Mouse (Mus musculus) lung, adult 18-20 months (tissue): ENCODE results near the gene Ehbp1.

ENCODE experiments used
- DNase-seq, 2 experiments: peaks; one replicate each; pipeline ENCODE4 v3.0.0; 2022; ENCODE audit warnings: mixed read lengths in 2 of 2

The Ehbp1 gene

GRCm38 (mm10) chr11:22190576-22190975 is 151.5 kb downstream of the Ehbp1 start:
- DNase-seq = no peak

GRCm38 (mm10) chr11:22189970-22190369 is 152.1 kb downstream of the Ehbp1 start:
- DNase-seq = peak; percentile 12 to 65

GRCm38 (mm10) chr11:22181530-22182501 is 160.3 kb downstream of the Ehbp1 start:
- DNase-seq = no peak

GRCm38 (mm10) chr11:22180146-22180545 is 161.9 kb downstream of the Ehbp1 start:
- no peak for DNase-seq

- DNase-seq = no peak
Observed at GRCm38 (mm10) chr11:22178569-22178968, 163.5 kb downstream of the Ehbp1 start.

GRCm38 (mm10) chr11:22174311-22174710 is 167.8 kb downstream of the Ehbp1 start:
- no peak for DNase-seq

DNA sequence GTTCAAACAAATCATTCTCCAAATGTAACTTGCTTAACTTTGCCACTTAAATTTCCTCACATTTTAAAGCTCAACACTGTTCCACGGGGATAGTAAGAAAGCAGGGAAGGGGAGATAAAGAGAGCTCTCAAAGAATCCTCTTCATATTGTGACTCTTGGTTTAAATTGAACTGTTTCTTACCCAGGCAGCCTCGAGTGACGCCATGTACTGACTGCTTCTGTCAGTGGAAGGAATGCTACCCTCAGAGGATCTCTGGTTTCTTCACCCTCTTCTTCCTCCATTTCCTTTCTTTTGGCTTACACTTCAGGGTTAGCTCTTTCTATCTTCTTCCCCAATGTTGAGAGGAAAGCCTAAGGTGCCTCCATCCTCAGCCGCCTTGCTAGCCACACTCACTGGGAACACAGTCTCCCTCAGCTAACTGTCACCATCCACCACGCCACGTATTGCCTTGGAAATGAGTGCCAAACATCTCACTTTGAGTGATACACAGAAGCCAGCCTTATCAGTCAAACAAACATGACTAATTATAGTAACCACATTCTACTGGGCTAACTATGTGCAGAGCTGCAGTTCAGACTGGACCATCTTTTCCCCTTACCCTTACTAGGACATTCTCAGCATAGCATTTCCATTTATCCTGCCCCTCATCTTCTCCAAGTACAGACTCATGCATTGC is 171.0 kb downstream of the Ehbp1 start:
- DNase-seq = no peak

DNA sequence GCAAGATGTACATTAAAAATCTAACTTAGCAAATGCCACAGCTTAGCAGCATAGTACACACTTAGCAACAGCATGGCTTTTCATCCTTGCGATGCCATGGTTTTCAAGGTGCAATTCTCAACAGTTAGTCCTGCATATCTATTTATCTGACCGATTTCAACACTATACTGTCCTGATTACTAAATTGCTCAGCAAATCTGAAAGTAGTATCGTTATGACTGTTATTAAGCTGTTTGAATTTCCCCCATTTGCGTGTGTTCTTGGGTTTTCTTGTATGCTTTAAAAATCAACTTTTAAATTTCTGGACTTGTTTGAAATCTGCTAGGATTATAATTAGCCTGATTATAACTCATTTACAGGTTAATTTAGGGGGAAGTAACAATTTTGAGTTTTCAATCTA is 184.2 kb downstream of the Ehbp1 start:
- no peak for DNase-seq

GRCm38 (mm10) chr11:22156182-22156581 is 185.9 kb downstream of the Ehbp1 start:
- no peak for DNase-seq

- no peak for DNase-seq
Observed at GRCm38 (mm10) chr11:22155366-22156095, 186.6 kb downstream of the Ehbp1 start.

GRCm38 (mm10) chr11:22154501-22155294 is 187.4 kb downstream of the Ehbp1 start:
- DNase-seq = peak; percentile 14 to 36

DNA sequence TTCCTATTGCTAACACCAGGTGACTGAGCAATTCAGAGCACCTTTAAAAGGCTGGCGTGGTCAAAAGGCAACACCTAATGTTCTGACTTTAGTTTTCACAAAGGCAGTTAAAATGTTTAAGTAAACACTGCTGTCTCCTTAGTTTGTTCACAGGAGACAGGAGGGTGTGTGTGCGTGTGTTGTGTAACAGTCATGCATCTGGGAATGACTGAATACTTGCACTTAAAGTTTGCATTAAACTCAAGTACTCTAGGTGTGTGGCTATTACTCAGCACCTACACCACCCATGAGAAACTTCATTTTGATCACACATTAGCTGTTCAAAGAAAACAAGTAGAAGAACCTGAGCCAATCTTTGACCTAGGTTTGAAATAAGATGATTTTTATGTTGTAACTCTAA is 201.4 kb downstream of the Ehbp1 start:
- peak; percentile 5 to 10 for DNase-seq

GRCm38 (mm10) chr11:22138466-22138865 is 203.6 kb downstream of the Ehbp1 start:
- DNase-seq = no peak

DNA sequence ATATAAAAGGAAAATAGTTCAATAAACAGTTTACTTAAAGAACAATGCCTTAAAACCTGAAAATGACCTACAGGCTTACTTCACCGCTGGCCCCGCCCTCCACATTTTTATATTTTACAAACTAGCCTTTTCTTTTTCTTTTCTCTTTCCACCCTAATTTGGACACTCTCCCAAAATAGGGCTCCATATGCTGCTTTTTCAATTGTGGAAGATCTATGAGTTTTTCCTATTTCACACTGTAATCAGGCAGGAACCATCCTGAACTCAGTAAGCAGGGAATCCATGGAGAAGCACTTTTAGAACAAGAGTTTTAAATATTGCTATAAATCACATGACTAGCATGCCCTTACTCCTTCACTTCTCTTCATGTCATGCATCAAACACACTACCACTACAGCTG is 216.9 kb downstream of the Ehbp1 start:
- no peak for DNase-seq

DNA sequence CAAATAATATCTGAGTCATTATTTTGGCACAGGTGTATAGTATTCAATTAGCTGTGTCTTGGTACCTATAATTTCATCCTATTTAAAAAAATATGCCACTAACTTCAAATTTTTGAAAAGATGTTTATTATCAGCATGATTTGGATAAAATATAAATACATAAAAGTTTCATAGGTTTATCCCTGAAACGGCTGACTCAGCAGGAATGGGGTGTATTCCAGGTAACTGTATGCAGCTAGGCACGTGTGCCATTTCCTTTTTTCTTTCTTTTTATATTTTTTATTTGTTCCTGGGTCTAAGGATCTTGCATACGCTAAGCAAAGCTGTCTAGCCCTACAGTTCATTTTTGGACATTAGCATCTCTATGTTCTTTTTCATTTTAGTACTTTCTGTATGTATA is 223.2 kb downstream of the Ehbp1 start:
- no peak for DNase-seq

DNA sequence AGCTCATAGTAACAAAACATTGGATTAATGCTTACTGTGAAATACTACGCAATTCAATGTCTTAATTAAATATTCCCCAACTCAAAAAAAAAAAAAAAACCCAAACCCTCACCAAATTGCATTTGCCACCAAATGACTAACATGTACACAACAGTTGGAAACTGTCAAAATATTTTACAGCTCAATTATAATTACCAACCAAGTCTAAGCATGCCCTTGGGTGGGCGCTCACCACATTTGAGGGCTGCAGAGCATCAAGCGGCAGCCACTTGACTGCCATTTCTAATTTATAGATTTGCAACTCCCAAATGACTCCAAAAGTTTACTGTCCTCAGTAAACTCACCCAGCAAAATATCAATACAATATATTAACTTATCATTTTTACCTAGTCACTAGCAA is 229.9 kb downstream of the Ehbp1 start:
- no peak for DNase-seq

DNA sequence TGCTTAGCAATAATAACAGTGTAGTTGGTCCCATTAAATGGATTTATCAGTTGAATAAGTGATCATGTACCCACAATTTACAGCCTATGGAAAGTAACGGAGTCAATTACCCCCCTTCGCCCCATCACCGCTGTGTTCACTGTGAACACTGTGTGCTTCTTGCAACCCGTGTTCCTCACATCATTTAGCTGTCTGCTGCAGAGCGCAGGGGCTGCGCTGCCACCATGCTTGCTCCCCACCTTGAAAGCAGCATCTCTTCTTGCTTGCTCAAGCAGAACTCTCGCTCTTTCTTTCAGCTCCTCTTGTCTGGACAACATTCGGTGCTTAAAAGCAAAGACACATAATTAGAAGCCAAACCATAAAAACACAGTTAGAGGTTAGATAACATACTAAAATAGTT is 252.7 kb downstream of the Ehbp1 start:
- DNase-seq = no peak

- DNase-seq = peak; percentile 37 to 46
Observed at GRCm38 (mm10) chr11:22063352-22063751, 278.7 kb downstream of the Ehbp1 start.

- no peak for DNase-seq
Observed at GRCm38 (mm10) chr11:22061660-22062059, 280.4 kb downstream of the Ehbp1 start.

DNA sequence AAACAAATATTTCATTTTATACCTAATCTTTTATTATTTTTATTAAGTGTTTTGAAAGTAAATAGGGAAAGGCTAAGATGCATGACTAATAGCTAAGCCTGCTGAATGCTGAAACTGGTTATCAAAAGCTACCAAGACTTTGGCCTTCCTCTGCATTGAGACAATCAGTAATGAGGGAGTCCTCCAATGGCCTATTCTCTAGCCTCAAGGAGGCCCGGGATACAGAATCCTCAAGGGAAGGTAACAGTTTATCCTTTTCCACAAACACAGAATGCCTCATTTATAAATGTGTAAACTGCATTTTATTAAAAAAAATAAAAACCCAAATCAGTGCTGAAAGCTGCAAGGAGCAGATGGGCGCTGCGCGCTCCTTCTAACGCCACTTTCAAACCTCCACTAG is 284.6 kb downstream of the Ehbp1 start:
- no peak for DNase-seq

DNA sequence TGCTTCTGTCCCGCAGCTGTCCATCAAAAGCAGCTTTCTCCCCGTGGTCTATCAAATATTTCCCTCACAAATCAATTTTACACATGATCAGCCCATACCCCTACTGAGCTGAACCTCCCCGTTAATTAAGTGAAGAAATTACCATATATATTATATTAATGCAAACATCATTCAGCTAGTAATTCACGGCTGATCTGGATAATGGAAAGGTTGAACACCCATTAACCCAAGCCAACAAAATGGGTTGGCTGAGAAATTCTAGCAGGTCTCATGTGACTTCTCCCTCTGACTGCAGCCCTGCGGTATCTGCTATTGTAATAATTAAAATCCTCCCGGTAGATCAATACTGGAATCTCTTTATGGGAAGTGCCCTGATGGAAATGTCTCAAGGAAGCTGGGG is 286.2 kb downstream of the Ehbp1 start:
- DNase-seq = no peak

DNA sequence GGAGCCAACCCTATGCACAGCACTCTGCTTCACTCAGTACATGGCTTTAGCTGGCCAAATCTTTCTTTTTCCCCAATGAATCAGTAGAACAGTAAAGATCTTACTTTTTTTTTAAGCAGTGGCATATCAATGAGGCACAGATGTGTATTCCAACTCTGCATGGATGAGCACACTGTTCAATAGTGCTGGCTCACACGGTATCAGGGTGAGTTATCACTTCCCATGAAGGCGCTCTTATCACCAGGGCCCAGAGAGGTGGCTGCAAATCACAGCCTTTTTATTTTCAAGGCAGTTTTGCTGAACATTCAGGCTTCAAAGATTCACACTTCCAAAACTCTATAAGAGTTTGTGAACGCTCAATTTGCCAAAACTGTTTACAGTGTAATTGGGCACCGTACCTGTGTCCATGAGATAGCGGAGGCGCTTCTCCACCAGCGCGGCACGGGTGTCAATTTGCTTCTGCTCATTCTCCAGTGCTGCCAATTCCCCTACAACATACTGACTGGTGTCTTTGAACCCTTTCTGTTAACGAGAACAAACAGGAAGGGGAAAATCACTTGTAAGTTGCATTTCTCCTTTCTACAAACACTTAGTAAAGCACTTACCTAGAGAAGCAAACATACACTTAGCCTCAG is 288.9 kb downstream of the Ehbp1 start:
- no peak for DNase-seq
